Mouse (Mus musculus) B cell, adult (primary cell): ENCODE data around the gene Rit1. TPM values are rescaled to one million over a fixed set of nuclear protein-coding genes. Genes with fewer than 3 reads are reported as not detected.

Source experiments
- total RNA-seq: library from RNA; stranded (reverse); gene quantifications from 4 replicates; pipeline ENCODE4 v1.2.4, GENCODE M21; 2023; ENCODE audit not compliant: inconsistent age

Gene Rit1
- total RNA-seq: 28.5 to 37.3 TPM (median 33.7 TPM) in 4 replicates

DNA sequence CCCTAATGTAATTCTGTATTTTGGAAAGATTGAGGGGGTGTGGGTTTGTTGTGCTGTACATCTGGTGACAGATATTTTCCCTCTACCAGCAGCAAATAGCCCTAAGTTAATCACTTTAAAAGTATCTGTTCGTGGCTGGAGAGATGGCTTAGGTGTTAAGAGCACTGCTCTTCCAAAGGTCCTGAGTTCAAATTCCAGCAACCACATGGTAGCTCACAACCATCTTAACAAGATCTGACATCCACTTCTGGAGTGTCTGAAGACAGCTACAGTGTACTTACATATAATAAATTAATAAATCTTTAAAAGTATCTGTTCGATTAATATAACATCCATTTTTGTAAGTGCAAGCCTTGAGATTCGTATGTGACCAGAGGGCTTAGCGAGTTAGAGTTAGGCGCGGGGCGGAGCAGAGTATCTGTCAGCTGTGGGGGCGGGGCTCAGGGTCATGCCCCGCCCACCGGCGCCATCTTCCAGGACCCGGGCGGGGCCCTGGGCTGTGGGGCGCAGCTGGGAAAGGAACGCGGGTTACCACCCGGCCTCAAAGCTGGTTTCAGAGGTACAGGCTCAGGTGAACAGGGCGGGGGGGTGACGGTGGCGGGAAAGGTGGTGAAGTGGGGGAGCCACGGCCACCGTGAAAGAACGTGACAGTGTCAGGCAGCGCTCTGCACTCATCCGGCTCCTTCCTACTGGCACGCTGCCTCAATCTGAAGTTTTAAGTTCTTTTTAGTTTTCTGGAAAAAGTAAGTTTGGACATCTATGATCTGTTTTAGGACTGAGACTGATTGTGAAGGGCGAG lies at the start of gene Rit1:
Gene Rit1, plus strand, starts transcription at position 440 of the 799 bp plus-strand sequence.

DNA sequence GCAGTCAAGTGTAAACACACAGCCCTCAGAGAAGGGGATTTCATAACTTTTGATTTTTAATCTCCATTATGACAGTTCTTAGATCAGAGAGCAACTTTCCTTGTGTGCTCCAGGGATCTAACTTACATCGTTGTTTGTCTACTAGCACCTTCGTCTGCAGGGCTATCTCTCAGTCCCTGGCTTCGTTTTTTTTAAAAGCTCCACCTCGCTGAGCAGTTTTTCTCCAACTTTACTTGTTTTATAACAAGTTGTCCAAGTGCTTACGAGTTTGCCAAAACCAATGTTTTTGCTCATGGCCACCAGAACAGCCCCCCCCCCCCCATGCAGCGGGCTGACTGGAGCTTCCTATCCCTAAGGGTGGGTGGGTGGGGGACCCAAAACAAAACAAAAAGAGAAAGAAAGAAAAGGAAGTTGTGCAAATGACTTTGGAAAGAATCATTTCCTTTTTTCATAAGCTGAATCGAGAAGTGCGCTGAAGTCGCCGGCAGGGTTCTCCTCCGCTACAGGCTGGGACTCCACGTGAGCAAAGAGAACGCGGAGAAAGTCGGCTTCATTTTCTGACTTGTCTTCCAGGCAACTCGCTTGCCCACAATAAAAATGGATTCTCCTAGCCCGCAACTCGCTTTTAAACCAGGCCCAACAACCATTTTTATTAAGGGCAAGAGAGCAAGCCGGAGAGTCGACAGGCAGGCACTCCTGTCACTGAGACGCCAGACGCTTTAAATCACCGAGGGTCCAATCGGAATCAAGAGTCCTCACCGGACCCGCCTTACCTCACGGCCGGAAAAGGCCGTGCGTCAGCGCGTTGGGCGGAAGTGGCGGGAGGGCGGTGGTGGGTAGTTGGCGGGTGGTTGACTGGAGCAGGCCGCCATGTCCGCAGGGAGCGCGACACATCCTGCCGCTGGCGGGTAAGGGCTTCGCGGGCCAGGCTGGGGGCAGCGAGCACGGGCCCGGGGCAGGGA lies 31.4 kb upstream of the Rit1 start, which contains the start of gene Khdc4:
Gene Khdc4, plus strand, starts transcription at position 824 of the 962 bp plus-strand sequence.

DNA sequence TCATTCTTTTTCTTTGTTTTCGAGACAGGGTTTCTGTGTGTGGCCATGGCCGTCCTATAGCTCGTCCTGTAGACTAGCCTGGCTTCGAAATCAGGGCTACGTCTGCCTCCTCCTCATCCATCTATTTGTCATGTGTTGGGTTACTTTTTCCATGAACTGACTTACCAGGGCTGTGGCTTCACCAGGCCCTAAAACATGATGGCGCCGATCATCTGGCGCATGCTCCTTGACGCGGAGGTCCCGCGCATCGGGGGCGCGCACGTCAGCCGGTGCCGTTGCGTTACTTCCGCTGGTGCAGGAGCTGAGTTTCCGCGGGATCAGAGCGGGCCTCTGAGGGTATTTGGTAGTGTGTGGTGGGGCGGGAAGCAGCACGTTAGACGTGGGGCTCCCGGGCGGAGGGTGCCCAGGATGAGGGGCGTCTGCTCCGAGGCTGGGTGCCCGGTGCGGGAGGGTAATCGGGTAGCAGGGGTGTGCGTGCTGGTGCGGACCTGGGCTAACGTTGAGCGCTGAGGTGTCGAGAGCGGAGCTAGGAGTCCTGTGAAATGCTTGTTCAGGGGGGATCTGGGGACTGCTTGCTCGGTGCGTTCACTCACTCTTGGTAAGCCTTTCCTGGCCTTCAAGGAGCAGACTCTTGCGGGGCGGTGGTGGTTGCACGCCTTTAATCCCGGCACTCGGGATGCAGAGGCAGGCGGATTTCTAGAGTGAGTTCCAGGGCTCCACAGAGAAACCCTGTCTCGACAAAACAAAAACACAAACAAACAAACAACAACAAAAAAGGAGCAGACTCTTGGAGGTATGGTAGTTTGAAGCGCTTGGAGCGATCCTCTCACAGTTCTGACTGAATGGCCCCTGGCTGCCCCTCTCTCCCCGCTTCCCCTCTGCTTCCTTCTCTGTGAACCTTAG lies 58.6 kb downstream of the Rit1 start, which contains the start of gene Syt11:
Gene Syt11, minus strand, starts transcription at position 226 of the 903 bp plus-strand sequence.

Other genes starting within 250 kb of the Rit1 start
- gene Lmna, start 206.9 kb upstream of the Rit1 start, total RNA-seq: 18.4 to 22.9 TPM (median 21.7 TPM) in 4 replicates
- gene Mex3a, start 184.4 kb upstream of the Rit1 start, total RNA-seq: 1.1 to 1.6 TPM (median 1.4 TPM) in 4 replicates
- 0.70 to 1.9 TPM (median 0.86 TPM) in 4 replicates for gene Rab25, start 168.5 kb upstream of the Rit1 start, total RNA-seq
- 99.1 to 111 TPM (median 105 TPM) in 4 replicates for gene Lamtor2, start 163.8 kb upstream of the Rit1 start, total RNA-seq
- 42.9 to 49.4 TPM (median 47.2 TPM) in 4 replicates for gene Ubqln4, start 163.1 kb upstream of the Rit1 start, total RNA-seq
- gene Ssr2, start 141.0 kb upstream of the Rit1 start, total RNA-seq: 60.6 to 67.5 TPM (median 65.5 TPM) in 4 replicates
- gene Arhgef2, start 110.9 kb upstream of the Rit1 start, total RNA-seq: 231 to 252 TPM (median 239 TPM) in 4 replicates
- not detected in 4 replicates for gene Rxfp4, start 63.7 kb upstream of the Rit1 start, total RNA-seq
- gene Khdc4, start 31.0 kb upstream of the Rit1 start, total RNA-seq: 105 to 118 TPM (median 110 TPM) in 4 replicates
- gene Syt11, start 58.3 kb downstream of the Rit1 start, total RNA-seq: 3.2 to 4.4 TPM (median 3.9 TPM) in 4 replicates
- 69.9 to 75.0 TPM (median 71.3 TPM) in 4 replicates for gene Gon4l, start 118.4 kb downstream of the Rit1 start, total RNA-seq
- gene Msto1, start 197.2 kb downstream of the Rit1 start, total RNA-seq: 11.4 to 14.8 TPM (median 13.5 TPM) in 4 replicates
- 79.9 to 92.8 TPM (median 90.4 TPM) in 4 replicates for gene Ash1l, start 233.8 kb downstream of the Rit1 start, total RNA-seq
- gene Dap3, start 234.3 kb downstream of the Rit1 start, total RNA-seq: 88.5 to 93.1 TPM (median 90.6 TPM) in 4 replicates